Mouse (Mus musculus) heart, adult 2 months (tissue): Measurements from ENCODE around the gene Il1rn. TPM values are rescaled to one million over a fixed set of nuclear protein-coding genes. Genes with fewer than 3 reads are reported as not detected.

Experiments
- DNase-seq, 2 experiments: peaks; one replicate each; pipeline ENCODE4 v3.0.0; 2021
- H3K27ac ChIP-seq: fragments of 200-600 bp; 2 replicates; pipeline ENCODE4 v1.8.1; 2022
- H3K27me3 ChIP-seq: fragments of 200-500 bp; 2 replicates; pipeline ENCODE4 v1.6.1; 2012; ENCODE audit warnings: mild to moderate bottlenecking, low read length, inconsistent platforms, mixed read lengths; ENCODE audit not compliant: control insufficient read depth, insufficient read depth
- H3K36me3 ChIP-seq: fragments of 200-500 bp; 2 replicates; pipeline ENCODE4 v1.6.1; 2012; ENCODE audit warnings: low read length, inconsistent platforms; ENCODE audit not compliant: control insufficient read depth, insufficient read depth
- H3K4me1 ChIP-seq: fragments of 200-500 bp; 2 replicates; pipeline ENCODE4 v1.6.1; 2011; ENCODE audit warnings: low read length; ENCODE audit not compliant: control insufficient read depth, insufficient read depth
- H3K4me3 ChIP-seq: fragments of 200-600 bp; 2 replicates; pipeline ENCODE4 v1.8.1; 2022
- H3K79me2 ChIP-seq: fragments of 200-500 bp; replicated peaks from 2 replicates; pipeline ENCODE4 v1.6.1; 2012; ENCODE audit warnings: mild to moderate bottlenecking, inconsistent platforms, low read length, moderate library complexity, mixed read lengths; ENCODE audit not compliant: control insufficient read depth, insufficient read depth
- H3K9ac ChIP-seq: fragments of 200-500 bp; 2 replicates; pipeline ENCODE4 v1.6.1; 2012; ENCODE audit warnings: low read depth, mild to moderate bottlenecking, control low read depth, inconsistent platforms, low read length, mixed read lengths
- CTCF ChIP-seq: fragments of 200-600 bp; IDR thresholded peaks from 2 replicates; pipeline ENCODE4 v1.8.1; 2022; ENCODE audit warnings: antibody characterized with exemption, mild to moderate bottlenecking, moderate library complexity
- EP300 ChIP-seq: fragments of 200-500 bp; IDR thresholded peaks from 2 replicates; pipeline ENCODE4 v1.6.1; 2011; ENCODE audit warnings: low read depth, low read length, control low read depth; ENCODE audit not compliant: insufficient read depth
- POLR2A ChIP-seq: fragments of 200-500 bp; IDR thresholded peaks from 2 replicates; pipeline ENCODE4 v1.6.1; 2011; ENCODE audit warnings: mild to moderate bottlenecking, low read depth, low read length, control low read depth; ENCODE audit not compliant: insufficient read depth
- WGBS: fragments of 180-500 bp; shearing (Covaris S2); methylation state at CpG from one replicate; pipeline ENCODE4 v1.1.7; 2018; 5-methylcytosine and 5-hydroxymethylcytosine counted together
- intact Hi-C: fragments of 180-260 bp; cut with DNase I; formaldehyde crosslinking; loops from one replicate; pipeline ENCODE4 v1.15.1; 2025
- polyA plus RNA-seq: library from polyadenylated mRNA; depleted of rRNA; stranded (reverse); fragments of >200 nt; gene quantifications from 2 replicates; pipeline ENCODE4 v1.2.3, GENCODE M21; 2012
- total RNA-seq, 2 experiments: library from RNA; stranded (reverse); gene quantifications; 2 replicates each; pipeline ENCODE4 v1.2.3; 2021

Gene Il1rn
- total and polyA plus RNA-seq, 3 experiments = 0.09 to 0.37 (median 0.23) TPM

DNA sequence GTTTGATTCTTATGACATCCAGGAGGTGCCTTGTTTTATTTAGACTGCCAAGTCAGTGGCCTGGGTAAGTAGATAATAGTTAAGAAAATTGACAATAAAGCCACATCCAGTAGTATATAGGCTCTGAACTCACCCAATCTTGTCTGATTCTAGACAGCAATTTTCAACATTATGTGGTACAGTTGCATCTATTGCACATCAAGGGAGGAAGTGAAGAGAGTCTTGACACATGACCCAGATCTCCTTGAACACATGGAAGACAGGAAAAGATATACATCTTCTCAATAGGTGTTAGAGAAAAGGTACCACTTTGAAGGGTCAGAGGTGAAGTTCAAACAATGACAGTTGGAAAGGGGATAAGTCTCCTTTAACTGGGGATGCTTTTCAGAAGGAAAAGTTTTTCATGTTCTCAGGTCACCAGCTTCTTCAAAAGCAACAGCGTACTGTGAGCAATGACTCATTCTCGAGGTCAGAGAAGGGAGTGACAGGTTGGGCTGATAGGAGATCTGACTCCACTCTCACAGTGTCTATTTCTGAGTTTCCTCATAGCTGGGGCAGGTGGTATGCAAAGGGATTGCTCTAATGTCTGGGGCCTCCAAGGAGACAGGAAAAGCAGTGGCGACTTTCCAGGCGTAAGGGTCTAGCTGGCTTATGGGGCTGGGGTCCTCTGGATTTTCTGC, 18.6 kb upstream of the Il1rn start:
- no peak for TF ChIP-seq EP300
- TF ChIP-seq POLR2A = no peak
- TF ChIP-seq CTCF = no peak
- H3K27me3 ChIP-seq = no peaks in the 10 kb centered on the region
- no peaks in the 10 kb centered on the region for H3K4me1 ChIP-seq
- no peak overlapping the region for H3K4me3 ChIP-seq
- DNase-seq = no peak
- H3K27ac ChIP-seq = no peak overlapping the region
- intact Hi-C loops = no loop called here
- H3K36me3 ChIP-seq = no peaks in the 10 kb centered on the region
- no peak overlapping the region for H3K9ac ChIP-seq
- no peaks in the 10 kb centered on the region for H3K79me2 ChIP-seq
- 56% methylated on average over 4 of the region's 4 CpGs for WGBS

DNA sequence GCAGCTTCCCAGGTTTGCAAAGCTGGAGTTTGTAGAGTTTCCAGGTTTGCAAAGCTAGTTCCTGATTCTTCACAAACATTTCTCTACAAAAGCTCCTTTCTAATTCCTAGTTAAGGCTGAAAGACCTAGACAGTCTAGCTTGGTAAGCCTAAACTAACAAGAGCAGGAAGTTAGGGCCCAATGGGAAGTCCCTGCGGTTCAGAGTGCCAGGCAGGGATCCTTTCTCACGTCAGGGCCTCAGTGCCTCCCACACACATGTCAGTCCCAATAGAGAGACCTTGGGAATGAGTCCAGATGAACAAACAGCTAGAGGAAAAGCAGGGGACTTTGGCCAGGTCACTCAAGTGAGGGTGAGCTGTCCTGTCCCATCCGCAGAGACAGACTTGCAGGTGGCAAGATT, 1.3 kb upstream of the Il1rn start:
- no peaks in the 10 kb centered on the region for H3K79me2 ChIP-seq
- intact Hi-C loops = no loop called here
- H3K4me3 ChIP-seq = no peak overlapping the region
- no peak overlapping the region for H3K27ac ChIP-seq
- no peak overlapping the region for H3K9ac ChIP-seq
- WGBS = 29% methylated on average over 3 of the region's 3 CpGs
- H3K27me3 ChIP-seq = no peaks in the 10 kb centered on the region
- no peaks in the 10 kb centered on the region for H3K36me3 ChIP-seq
- no peak for TF ChIP-seq EP300
- TF ChIP-seq POLR2A = no peak
- TF ChIP-seq CTCF = no peak
- H3K4me1 ChIP-seq = peaks cover 3% of the 10 kb centered on the region; the same call in 1 of the 2 replicates
- DNase-seq = no peak

DNA sequence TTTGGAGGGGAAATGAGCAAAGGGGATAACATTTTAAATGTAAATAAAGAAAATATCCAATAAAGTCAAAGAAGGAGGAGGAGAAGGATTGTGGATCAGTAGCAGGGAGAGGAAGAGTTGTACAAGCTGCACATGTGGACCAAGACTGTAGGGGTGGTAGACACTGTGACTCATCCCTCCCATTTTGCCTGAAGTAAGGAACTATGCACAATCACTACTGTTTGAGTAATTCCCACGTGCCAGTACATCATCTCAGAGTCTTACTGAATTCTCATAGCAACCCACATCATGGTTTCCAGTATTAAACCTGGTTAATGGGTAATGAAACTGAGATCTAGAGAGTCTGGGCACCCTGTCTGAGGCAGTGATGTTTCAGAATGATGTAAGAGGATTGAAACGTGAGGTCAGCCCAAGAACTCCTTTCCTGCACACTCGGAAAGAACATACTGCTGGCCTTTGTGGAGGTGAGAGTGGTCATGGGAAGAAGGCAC, 4.8 kb downstream of the Il1rn start:
- Histone ChIP-seq H3K27me3 (no peaks in the 10 kb centered on the region), H3K36me3 (no peaks in the 10 kb centered on the region), H3K79me2 (no peaks in the 10 kb centered on the region), H3K4me1 (no peaks in the 10 kb centered on the region), H3K9ac (no peak overlapping the region), H3K27ac (no peak overlapping the region), H3K4me3 (no peak overlapping the region)
- DNase-seq = no peak
- WGBS = 44% methylated on average over 3 of the region's 3 CpGs
- no peak for TF ChIP-seq POLR2A
- no peak for TF ChIP-seq EP300
- no peak for TF ChIP-seq CTCF
- intact Hi-C loops = no loop called here

DNA sequence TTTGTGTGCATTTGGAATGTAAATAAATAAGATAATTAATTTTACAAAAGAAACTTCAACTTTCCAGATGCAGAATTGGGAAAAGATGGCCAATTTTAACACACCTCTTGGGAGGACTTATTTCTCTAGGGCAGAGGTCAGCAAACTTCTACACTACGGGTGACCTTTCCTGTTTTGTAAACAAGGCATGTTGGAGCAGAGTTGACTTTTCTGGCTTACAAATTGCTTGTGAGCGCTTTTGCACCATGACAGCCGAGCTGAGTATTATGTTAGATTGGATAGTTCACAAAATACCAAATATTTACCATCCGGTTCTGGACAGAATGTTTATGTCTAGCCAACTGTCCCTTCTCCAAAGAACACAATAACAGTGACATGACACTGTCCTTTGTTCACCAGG, 8.0 kb downstream of the Il1rn start:
- no peak for DNase-seq
- H3K79me2 ChIP-seq = no peaks in the 10 kb centered on the region
- TF ChIP-seq POLR2A (no peak), CTCF (no peak), EP300 (no peak)
- no peaks in the 10 kb centered on the region for H3K36me3 ChIP-seq
- no peaks in the 10 kb centered on the region for H3K27me3 ChIP-seq
- WGBS = 70% methylated on average over 4 of the region's 4 CpGs
- H3K27ac ChIP-seq = no peak overlapping the region
- H3K4me3 ChIP-seq = no peak overlapping the region
- intact Hi-C loops = no loop called here
- no peaks in the 10 kb centered on the region for H3K4me1 ChIP-seq
- H3K9ac ChIP-seq = no peak overlapping the region

DNA sequence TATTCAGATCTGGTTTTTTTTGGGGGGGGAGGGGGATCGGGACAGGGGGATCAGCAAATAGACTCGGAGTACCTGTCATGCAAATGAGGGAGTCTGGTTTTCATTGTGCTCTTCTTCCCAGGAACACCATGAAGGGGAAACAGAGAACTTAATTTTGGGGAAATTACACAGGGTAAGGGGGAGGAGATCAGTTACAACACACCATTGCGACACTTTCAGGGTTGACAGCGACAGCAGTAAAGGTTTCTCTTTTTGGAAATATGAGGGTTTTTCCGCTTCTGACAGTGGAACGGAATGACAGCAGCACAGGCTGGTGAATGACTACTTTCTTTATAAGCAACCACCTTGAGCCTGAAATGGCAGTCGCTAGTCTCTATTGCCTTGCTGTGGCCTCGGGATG, 8.4 kb downstream of the Il1rn start:
- WGBS = 76% methylated on average over 8 of the region's 8 CpGs

DNA sequence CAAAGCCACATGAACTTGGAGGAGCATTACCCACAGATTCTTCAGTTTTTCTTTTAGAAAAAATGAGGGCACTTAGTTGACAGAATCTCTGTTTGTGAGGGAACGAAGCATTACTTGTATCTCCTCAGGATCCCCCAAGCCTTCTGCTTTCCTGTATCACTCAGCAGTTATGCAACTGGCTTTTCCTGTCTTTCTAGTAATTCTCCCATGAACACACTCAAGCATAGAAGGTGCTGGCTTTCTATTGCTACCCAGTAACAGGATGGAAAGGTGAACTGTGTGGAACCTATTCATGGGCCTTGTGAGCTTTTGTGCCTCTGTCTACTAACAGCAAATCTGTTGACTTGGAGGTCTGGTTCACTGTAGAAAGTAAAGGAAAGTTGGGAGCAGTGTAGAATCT, 11.3 kb downstream of the Il1rn start:
- no peak for DNase-seq
- Histone ChIP-seq H3K4me1 (no peaks in the 10 kb centered on the region), H3K9ac (no peak overlapping the region), H3K4me3 (no peak overlapping the region), H3K27ac (no peak overlapping the region), H3K27me3 (no peaks in the 10 kb centered on the region), H3K79me2 (no peaks in the 10 kb centered on the region), H3K36me3 (no peaks in the 10 kb centered on the region)
- 59% methylated on average over 1 of the region's 1 CpGs for WGBS
- intact Hi-C loops = no loop called here
- TF ChIP-seq EP300 (no peak), CTCF (no peak), POLR2A (no peak)

More for the DNA sequence above, 8.4 kb downstream of the Il1rn start:
- Histone ChIP-seq H3K9ac (no peak overlapping the region), H3K27ac (no peak overlapping the region), H3K79me2 (no peaks in the 10 kb centered on the region), H3K36me3 (no peaks in the 10 kb centered on the region), H3K27me3 (no peaks in the 10 kb centered on the region), H3K4me3 (no peak overlapping the region), H3K4me1 (no peaks in the 10 kb centered on the region)
- intact Hi-C loops = no loop called here
- TF ChIP-seq POLR2A = no peak
- no peak for TF ChIP-seq CTCF
- TF ChIP-seq EP300 = no peak
- peak in 1 of 2 experiments; percentile 6 for DNase-seq
